Mouse (Mus musculus) limb, embryonic 14.5 days (tissue): ENCODE results near the gene 9330159F19Rik. TPM values are rescaled to one million over a fixed set of nuclear protein-coding genes. Genes with fewer than 3 reads are reported as not detected.

Experiments
- ATAC-seq: fragments of 200-750 bp; cut with Nextera tagmentation; 2 replicates; pipeline ENCODE4 v1.8.0; 2017; ENCODE audit warnings: low read depth, moderate number of reproducible peaks, moderate TSS enrichment; ENCODE audit not compliant: low FRiP score
- DNase-seq: peaks from one replicate; pipeline ENCODE4 v3.0.0-alpha.2; 2015; ENCODE audit warnings: low spot score
- H3K27ac ChIP-seq: fragments of 300-500 bp; sonication (generic); replicated peaks from 2 replicates; pipeline ENCODE4 v1.5.1; 2014; ENCODE audit warnings: low read depth, mild to moderate bottlenecking, low read length, moderate library complexity, mixed read lengths
- H3K27me3 ChIP-seq: fragments of 300-500 bp; sonication (generic); 2 replicates; pipeline ENCODE4 v1.6.1; 2014; ENCODE audit warnings: low read length, mixed read lengths; ENCODE audit not compliant: control insufficient read depth, insufficient read depth
- H3K36me3 ChIP-seq: fragments of 300-500 bp; sonication (generic); 2 replicates; pipeline ENCODE4 v1.6.1; 2014; ENCODE audit warnings: mild to moderate bottlenecking, low read length, moderate library complexity, mixed read lengths; ENCODE audit not compliant: control insufficient read depth, insufficient read depth
- H3K4me1 ChIP-seq: fragments of 300-500 bp; sonication (generic); 2 replicates; pipeline ENCODE4 v1.6.1; 2014; ENCODE audit warnings: antibody characterized with exemption, low read length, mixed read lengths; ENCODE audit not compliant: control insufficient read depth, insufficient read depth
- H3K4me2 ChIP-seq: fragments of 300-500 bp; sonication (generic); replicated peaks from 2 replicates; pipeline ENCODE4 v1.6.1; 2014; ENCODE audit warnings: low read depth, mild to moderate bottlenecking, low read length, moderate library complexity; ENCODE audit not compliant: severe bottlenecking
- H3K4me3 ChIP-seq: fragments of 300-500 bp; sonication (generic); replicated peaks from 2 replicates; pipeline ENCODE4 v1.5.1; 2014; ENCODE audit warnings: low read length
- H3K9ac ChIP-seq: fragments of 300-500 bp; sonication (generic); 2 replicates; pipeline ENCODE4 v1.6.1; 2014; ENCODE audit warnings: mild to moderate bottlenecking, low read depth, low read length, moderate library complexity; ENCODE audit not compliant: severe bottlenecking
- H3K9me3 ChIP-seq: fragments of 300-500 bp; sonication (generic); 2 replicates; pipeline ENCODE4 v1.6.1; 2016; ENCODE audit warnings: low read length; ENCODE audit not compliant: control insufficient read depth
- POLR2A ChIP-seq: fragments of 200-500 bp; IDR thresholded peaks from 2 replicates; pipeline ENCODE4 v1.8.0; 2012; ENCODE audit warnings: inconsistent platforms, mild to moderate bottlenecking, moderate library complexity, borderline replicate concordance; ENCODE audit not compliant: insufficient read depth, insufficient read length; ENCODE audit errors: extremely low read depth
- WGBS: fragments of 180-500 bp; shearing (Covaris S2); extraction: QIAGEN DNeasy Blood & Tissue Kit; methylation state at CpG from one replicate; pipeline ENCODE4 v1.1.7; 2014; 5-methylcytosine and 5-hydroxymethylcytosine counted together
- polyA plus RNA-seq, 2 experiments: library from polyadenylated mRNA; depleted of rRNA in 1 of 2; stranded (reverse) in 1 of 2; unstranded in 1 of 2; fragments of >200 nt; fragmentation: Nextera tagmentation in 1 of 2; extraction: Ambion mirVana in 1 of 2; gene quantifications; 2 replicates each; pipeline versions ENCODE4 v1.2.1 to v1.2.3; 2012 to 2014

9330159F19Rik gene
- polyA plus RNA-seq (2012; rRNA removed): 0.83 and 1.2 TPM in 2 replicates
- polyA plus RNA-seq (2014; fragmentation: Nextera tagmentation; extraction: Ambion mirVana): 0.65 and 1.5 TPM in 2 replicates

GRCm38 (mm10) chr10:29211453-29211852 lies at the start of gene 9330159F19Rik:
Gene 9330159F19Rik, plus strand, starts transcription at chr10:29211606.
- Histone ChIP-seq H3K9me3 (no peaks in the 10 kb centered on the region), H3K27ac (no peak within 1 kb of the TSS), H3K4me2 (no peak within 1 kb of the TSS), H3K27me3 (no peaks in the 10 kb centered on the region), H3K9ac (no peak within 1 kb of the TSS), H3K4me3 (no peak within 1 kb of the TSS), H3K4me1 (no peaks in the 10 kb centered on the region; the same call in 1 of the 2 replicates), H3K36me3 (no peaks in the 10 kb centered on the region)
- DNase-seq: peak; percentile 69
- no peak for TF ChIP-seq POLR2A
- ATAC-seq: peak; percentile 89
- WGBS: 3% methylated on average over 4 of the region's 4 CpGs

GRCm38 (mm10) chr10:29161664-29162063 lies 49.7 kb upstream of the 9330159F19Rik start:
- H3K9ac ChIP-seq: no peak overlapping the region
- no peak for TF ChIP-seq POLR2A

GRCm38 (mm10) chr10:29173778-29174177 lies 37.6 kb upstream of the 9330159F19Rik start:
- Histone ChIP-seq H3K9me3 (no peaks in the 10 kb centered on the region), H3K36me3 (no peaks in the 10 kb centered on the region), H3K9ac (no peak overlapping the region), H3K4me1 (no peaks in the 10 kb centered on the region), H3K27me3 (no peaks in the 10 kb centered on the region), H3K4me3 (no peak overlapping the region), H3K4me2 (no peak overlapping the region), H3K27ac (no peak overlapping the region)
- WGBS: 84% methylated on average over 2 of the region's 2 CpGs
- no peak for ATAC-seq
- no peak for DNase-seq
- no peak for TF ChIP-seq POLR2A

More at GRCm38 (mm10) chr10:29161664-29162063, 49.7 kb upstream of the 9330159F19Rik start:
- 91% methylated on average over 2 of the region's 2 CpGs for WGBS
- DNase-seq (no peak), ATAC-seq (no peak)
- no peaks in the 10 kb centered on the region for H3K9me3 ChIP-seq
- H3K27ac ChIP-seq: no peak overlapping the region
- no peaks in the 10 kb centered on the region for H3K27me3 ChIP-seq
- H3K4me2 ChIP-seq: no peak overlapping the region
- no peaks in the 10 kb centered on the region for H3K36me3 ChIP-seq
- H3K4me1 ChIP-seq: no peaks in the 10 kb centered on the region
- H3K4me3 ChIP-seq: no peak overlapping the region

GRCm38 (mm10) chr10:29175656-29176055 lies 35.8 kb upstream of the 9330159F19Rik start:
- no peak for ATAC-seq
- 57% methylated on average over 3 of the region's 3 CpGs for WGBS

GRCm38 (mm10) chr10:29176881-29177280 lies 34.5 kb upstream of the 9330159F19Rik start:
- no peaks in the 10 kb centered on the region for H3K36me3 ChIP-seq
- no peak overlapping the region for H3K9ac ChIP-seq
- TF ChIP-seq POLR2A: no peak

More at GRCm38 (mm10) chr10:29175656-29176055, 35.8 kb upstream of the 9330159F19Rik start:
- no peak overlapping the region for H3K4me3 ChIP-seq
- TF ChIP-seq POLR2A: no peak
- no peaks in the 10 kb centered on the region for H3K4me1 ChIP-seq
- no peak overlapping the region for H3K9ac ChIP-seq
- no peak overlapping the region for H3K27ac ChIP-seq
- DNase-seq: no peak
- H3K27me3 ChIP-seq: no peaks in the 10 kb centered on the region
- no peak overlapping the region for H3K4me2 ChIP-seq
- H3K36me3 ChIP-seq: no peaks in the 10 kb centered on the region
- no peaks in the 10 kb centered on the region for H3K9me3 ChIP-seq

More at GRCm38 (mm10) chr10:29176881-29177280, 34.5 kb upstream of the 9330159F19Rik start:
- H3K4me2 ChIP-seq: no peak overlapping the region
- no peak overlapping the region for H3K27ac ChIP-seq
- H3K27me3 ChIP-seq: no peaks in the 10 kb centered on the region
- no peaks in the 10 kb centered on the region for H3K4me1 ChIP-seq
- DNase-seq (no peak), ATAC-seq (no peak)
- H3K9me3 ChIP-seq: no peaks in the 10 kb centered on the region
- no peak overlapping the region for H3K4me3 ChIP-seq
- 82% methylated on average over 4 of the region's 4 CpGs for WGBS
